In genomic region chr2:25402972-25403601, GRCm38 (mm10) we compare ENCODE assay signal across 8 mouse cellular contexts. TPM values are rescaled to one million over a fixed set of nuclear protein-coding genes. Genes with fewer than 3 reads are reported as not detected.
DNase-seq lines count a peak whose midpoint lies in the region; ATAC-seq and TF ChIP-seq lines count a peak whose summit lies in the region.

No protein-coding gene starts in this region.

- peak overlapping the region; percentile 99 for H3K9ac ChIP-seq in forebrain, embryonic 15.5 days (replicated peaks)
- 0 out of 2 replicates have a peak overlapping the region, but pooled peaks have one; percentile 2 for H3K9ac ChIP-seq in liver, embryonic 13.5 days
- peak overlapping the region; percentile 98 for H3K9ac ChIP-seq in neural tube, embryonic 14.5 days (replicated peaks; ENCODE audit: low read depth, low read length)

- H3K9me3 ChIP-seq in forebrain, embryonic 15.5 days = no peaks in the 10 kb centered on the region
- H3K9me3 ChIP-seq in liver, embryonic 13.5 days (replicated peaks) = no peaks in the 10 kb centered on the region
- no peaks in the 10 kb centered on the region for H3K9me3 ChIP-seq in neural tube, embryonic 14.5 days (ENCODE audit: control insufficient read depth, low read length)

- peak overlapping the region; percentile 91 for H3K27ac ChIP-seq in forebrain, embryonic 15.5 days (replicated peaks)
- H3K27ac ChIP-seq in liver, embryonic 13.5 days = no peak overlapping the region
- peak overlapping the region; percentile 92 for H3K27ac ChIP-seq in neural tube, embryonic 14.5 days (ENCODE audit: low read depth, low read length)

- peak; percentile 86 for ATAC-seq in forebrain, embryonic 15.5 days (replicated peaks)
- ATAC-seq in liver, embryonic 13.5 days (ENCODE audit: low read depth) = peak; percentile 21; the same call in 1 of the 2 replicates
- peak; percentile 86 for ATAC-seq in neural tube, embryonic 14.5 days (ENCODE audit: low read depth)

- H3K79me3 ChIP-seq in C2C12 (ENCODE audit: low read depth) = no peaks in the 10 kb centered on the region

- peak overlapping the region; percentile 70 for H3K4me2 ChIP-seq in forebrain, embryonic 15.5 days (replicated peaks)
- H3K4me2 ChIP-seq in liver, embryonic 13.5 days = peak overlapping the region; percentile 62
- H3K4me2 ChIP-seq in neural tube, embryonic 14.5 days (ENCODE audit: low read depth, low read length) = peak overlapping the region; percentile 76

- under 1% methylated on average over 51 of the region's 54 CpGs for WGBS in forebrain, embryonic 15.5 days
- WGBS in large intestine, adult 2 months = 2% methylated on average over 54 of the region's 54 CpGs
- WGBS in liver, embryonic 13.5 days (ENCODE audit: insufficient replicate concordance) = 3% methylated on average over 53 of the region's 54 CpGs
- under 1% methylated on average over 46 of the region's 54 CpGs for WGBS in neural tube, embryonic 14.5 days

- TF ChIP-seq POLR2A in brain, embryonic 14.5 days (IDR thresholded peaks at IDR 0.05; ENCODE audit: borderline replicate concordance, extremely low read depth, insufficient read depth, insufficient read length, poor library complexity, severe bottlenecking) = 0 out of 2 replicates have a peak, but pooled peaks have one; percentile 14

- no peak for TF ChIP-seq CTCF in C2C12 (IDR thresholded peaks at IDR 0.05; ENCODE audit: control insufficient read depth, insufficient read depth, insufficient read length)
- TF ChIP-seq CTCF in brain, embryonic 14.5 days (IDR thresholded peaks at IDR 0.05; ENCODE audit: borderline replicate concordance, extremely low read depth, insufficient read depth, insufficient read length) = no peak

- H3K4me1 ChIP-seq in forebrain, embryonic 15.5 days = peaks cover 39% of the 10 kb centered on the region
- peaks cover 13% of the 10 kb centered on the region for H3K4me1 ChIP-seq in liver, embryonic 13.5 days (replicated peaks)
- H3K4me1 ChIP-seq in neural tube, embryonic 14.5 days (ENCODE audit: control insufficient read depth, insufficient read depth, low read length) = peaks cover 27% of the 10 kb centered on the region

- H3ac ChIP-seq in C2C12 (ENCODE audit: control insufficient read depth, insufficient read length, low read depth) = peak overlapping the region; percentile 57

- H3K36me3 ChIP-seq in C2C12 (ENCODE audit: control insufficient read depth, insufficient read depth) = no peaks in the 10 kb centered on the region
- peaks cover 11% of the 10 kb centered on the region for H3K36me3 ChIP-seq in forebrain, embryonic 15.5 days
- H3K36me3 ChIP-seq in liver, embryonic 13.5 days = no peaks in the 10 kb centered on the region
- peaks cover 9% of the 10 kb centered on the region for H3K36me3 ChIP-seq in neural tube, embryonic 14.5 days (ENCODE audit: control insufficient read depth, insufficient read depth, low read length)

- intact Hi-C loops in heart, postnatal 25 days (cut with DNase I) = loop anchor here (2.0 kb wide), 1 partner anchor 26 kb away; no protein-coding TSS in a partner anchor

- peak; percentile 95 for DNase-seq in brain, embryonic 14.5 days (ENCODE audit: low read depth)
- DNase-seq in heart, postnatal 25 days (ENCODE audit: low spot score) = peak; percentile 68
- DNase-seq in large intestine, adult 2 months (ENCODE audit: low read depth, low spot score) = peak; percentile 53
- DNase-seq in liver, embryonic 13.5 days = no peak
- peak; percentile 57 for DNase-seq in thymus, postnatal 4 days

- H3K27me3 ChIP-seq in C2C12 (ENCODE audit: control insufficient read depth, insufficient read depth, insufficient read length) = peaks cover 21% of the 10 kb centered on the region
- peaks cover 21% of the 10 kb centered on the region for H3K27me3 ChIP-seq in forebrain, embryonic 15.5 days
- peaks cover 92% of the 10 kb centered on the region for H3K27me3 ChIP-seq in liver, embryonic 13.5 days
- peaks cover 12% of the 10 kb centered on the region for H3K27me3 ChIP-seq in neural tube, embryonic 14.5 days (ENCODE audit: control insufficient read depth, insufficient read depth, low read length)

- H3K4me3 ChIP-seq in C2C12 (ENCODE audit: insufficient read depth, poor library complexity, severe bottlenecking) = peak overlapping the region; percentile 41
- peak overlapping the region; percentile 71 for H3K4me3 ChIP-seq in forebrain, embryonic 15.5 days
- H3K4me3 ChIP-seq in liver, embryonic 13.5 days (replicated peaks) = peak overlapping the region; percentile 56
- peak overlapping the region; percentile 97 for H3K4me3 ChIP-seq in neural tube, embryonic 14.5 days (ENCODE audit: low read depth, low read length)

- H3K79me2 ChIP-seq in C2C12 (ENCODE audit: control insufficient read depth, insufficient read depth) = peaks cover 14% of the 10 kb centered on the region

TF ChIP-seq in C2C12, 6 proteins besides CTCF, POLR2A, EP300 and RAD21:
- TF ChIP-seq MYOG (IDR thresholded peaks at IDR 0.05; ENCODE audit: control insufficient read depth, extremely low read depth, insufficient read length) (no peak), USF1 (IDR thresholded peaks at IDR 0.05; ENCODE audit: low read depth) (no peak)

RNA-seq across cellular contexts. Expression of gene Npdc1, which starts 3.9 kb away (rescaled TPM):
- 79.9 TPM for polyA plus RNA-seq in C2C12 (2012; fragmentation: generic; extraction: Trizol)
- 621 and 644 TPM in 2 replicates for polyA plus RNA-seq in brain, embryonic 14.5 days (2012; rRNA removed)
- polyA plus RNA-seq in forebrain, embryonic 15.5 days (2015; fragmentation: Nextera tagmentation; extraction: Ambion mirVana) = 406 and 408 TPM in 2 replicates
- total RNA-seq in heart, postnatal 25 days (2021) = 10 to 100 TPM; 25.1 to 27.7 TPM
- polyA plus RNA-seq in large intestine, adult 2 months (2012; rRNA removed) = 91.9 and 126 TPM in 2 replicates
- 4.2 and 5.1 TPM in 2 replicates for polyA plus RNA-seq in liver, embryonic 13.5 days (2015; fragmentation: Nextera tagmentation; extraction: Ambion mirVana)
- 397 and 496 TPM in 2 replicates for polyA plus RNA-seq in neural tube, embryonic 14.5 days (2014; fragmentation: Nextera tagmentation; extraction: Ambion mirVana)

RNA-seq across cellular contexts. Expression of gene Entpd2, which starts 7.4 kb away (rescaled TPM):
- not detected for polyA plus RNA-seq in C2C12 (2012; fragmentation: generic; extraction: Trizol)
- 2.2 and 2.3 TPM in 2 replicates for polyA plus RNA-seq in brain, embryonic 14.5 days (2012; rRNA removed)
- polyA plus RNA-seq in forebrain, embryonic 15.5 days (2015; fragmentation: Nextera tagmentation; extraction: Ambion mirVana) = 3.6 and 4.8 TPM in 2 replicates
- total RNA-seq in heart, postnatal 25 days (2021) = 10 to 100 TPM; 10.8 to 13.9 TPM
- polyA plus RNA-seq in large intestine, adult 2 months (2012; rRNA removed) = 36.7 and 40.4 TPM in 2 replicates
- 0.40 and 0.41 TPM in 2 replicates for polyA plus RNA-seq in liver, embryonic 13.5 days (2015; fragmentation: Nextera tagmentation; extraction: Ambion mirVana)
- polyA plus RNA-seq in neural tube, embryonic 14.5 days (2014; fragmentation: Nextera tagmentation; extraction: Ambion mirVana) = 1.6 and 10.6 TPM in 2 replicates

RNA-seq across cellular contexts. Expression of gene Fut7, which starts 20.0 kb away (rescaled TPM):
- 0.08 TPM for polyA plus RNA-seq in C2C12 (2012; fragmentation: generic; extraction: Trizol)
- 0.42 and 0.57 TPM in 2 replicates for polyA plus RNA-seq in brain, embryonic 14.5 days (2012; rRNA removed)
- polyA plus RNA-seq in forebrain, embryonic 15.5 days (2015; fragmentation: Nextera tagmentation; extraction: Ambion mirVana) = 0.20 TPM in 1 of 2 replicates, not detected in the other
- under 1 TPM in 1 of 2 experiments, not detected in 1; 0.34 TPM for total RNA-seq in heart, postnatal 25 days (2021)
- 0.52 and 0.88 TPM in 2 replicates for polyA plus RNA-seq in large intestine, adult 2 months (2012; rRNA removed)
- 0.56 and 0.97 TPM in 2 replicates for polyA plus RNA-seq in liver, embryonic 13.5 days (2015; fragmentation: Nextera tagmentation; extraction: Ambion mirVana)
- 0.17 and 0.23 TPM in 2 replicates for polyA plus RNA-seq in neural tube, embryonic 14.5 days (2014; fragmentation: Nextera tagmentation; extraction: Ambion mirVana)

RNA-seq across cellular contexts. Expression of gene Abca2, which starts 25.4 kb away (rescaled TPM):
- 4.2 TPM for polyA plus RNA-seq in C2C12 (2012; fragmentation: generic; extraction: Trizol)
- 29.8 and 60.6 TPM in 2 replicates for polyA plus RNA-seq in brain, embryonic 14.5 days (2012; rRNA removed)
- 11.6 and 14.1 TPM in 2 replicates for polyA plus RNA-seq in forebrain, embryonic 15.5 days (2015; fragmentation: Nextera tagmentation; extraction: Ambion mirVana)
- 10 to 100 TPM; 31.2 to 36.2 TPM for total RNA-seq in heart, postnatal 25 days (2021)
- 7.5 and 12.4 TPM in 2 replicates for polyA plus RNA-seq in large intestine, adult 2 months (2012; rRNA removed)
- 1.4 and 1.6 TPM in 2 replicates for polyA plus RNA-seq in liver, embryonic 13.5 days (2015; fragmentation: Nextera tagmentation; extraction: Ambion mirVana)
- polyA plus RNA-seq in neural tube, embryonic 14.5 days (2014; fragmentation: Nextera tagmentation; extraction: Ambion mirVana) = 16.2 and 17.0 TPM in 2 replicates

RNA-seq across cellular contexts. Expression of gene Sapcd2, which starts 31.0 kb away (rescaled TPM):
- polyA plus RNA-seq in C2C12 (2012; fragmentation: generic; extraction: Trizol) = 25.8 TPM
- polyA plus RNA-seq in brain, embryonic 14.5 days (2012; rRNA removed) = 20.1 and 48.8 TPM in 2 replicates
- polyA plus RNA-seq in forebrain, embryonic 15.5 days (2015; fragmentation: Nextera tagmentation; extraction: Ambion mirVana) = 31.9 and 32.6 TPM in 2 replicates
- total RNA-seq in heart, postnatal 25 days (2021) = under 1 TPM; 0.16 to 0.50 TPM
- 26.0 and 26.7 TPM in 2 replicates for polyA plus RNA-seq in large intestine, adult 2 months (2012; rRNA removed)
- 30.0 and 30.6 TPM in 2 replicates for polyA plus RNA-seq in liver, embryonic 13.5 days (2015; fragmentation: Nextera tagmentation; extraction: Ambion mirVana)
- 6.9 and 7.8 TPM in 2 replicates for polyA plus RNA-seq in neural tube, embryonic 14.5 days (2014; fragmentation: Nextera tagmentation; extraction: Ambion mirVana)

Comparison
In these comparisons a context has a peak if more than half of its experiments do, and no peak if none do; other contexts are left out.
1. H3K4me3 ChIP-seq: peak in every context shown above with its lines; median percentile 97 in neural tube, embryonic 14.5 days; 71 in forebrain, embryonic 15.5 days; 56 in liver, embryonic 13.5 days; 41 in C2C12.
2. ATAC-seq: peak in every context shown above with its lines; median percentile 86 in forebrain, embryonic 15.5 days; 86 in neural tube, embryonic 14.5 days; 21 in liver, embryonic 13.5 days.
3. H3K9ac ChIP-seq: peak in every context shown above with its lines; median percentile 99 in forebrain, embryonic 15.5 days; 98 in neural tube, embryonic 14.5 days; 2 in liver, embryonic 13.5 days.
4. RNA of gene Npdc1, which starts 3.9 kb away (polyA plus RNA-seq): 621 to 644 TPM in brain, embryonic 14.5 days, 397 to 496 TPM in neural tube, embryonic 14.5 days, 406 to 408 TPM in forebrain, embryonic 15.5 days, 91.9 to 126 TPM in large intestine, adult 2 months and 79.9 TPM in C2C12 (single experiment); 4.2 to 5.1 TPM in liver, embryonic 13.5 days; every median in the first group is over 10 times any median in the second.
5. Peak in every context shown above with its lines, with median percentiles within 50 percentile points of each other: H3K4me2 ChIP-seq.